31 mouse cellular contexts compared by ENCODE assay signal in the genomic region with DNA sequence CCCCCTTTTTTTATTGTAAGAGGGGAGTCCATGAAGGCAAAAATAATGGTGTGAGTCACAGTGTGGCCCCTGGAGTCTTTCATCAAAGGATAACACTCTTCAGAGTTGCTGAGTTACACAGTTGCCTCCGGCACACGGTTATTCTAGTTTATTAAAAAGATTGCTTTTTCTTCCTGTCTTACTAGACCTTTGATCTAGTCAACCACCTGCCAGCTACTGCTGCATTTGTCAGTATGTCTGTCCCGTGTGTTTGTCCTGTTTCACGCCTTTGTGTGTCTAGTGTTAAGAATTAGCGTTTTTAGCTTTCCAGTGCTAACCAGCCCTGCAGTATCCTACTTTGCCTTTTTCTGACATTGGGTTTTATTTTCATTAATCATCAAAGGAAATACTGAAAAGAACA. TPM values are rescaled to one million over a fixed set of nuclear protein-coding genes. Genes with fewer than 3 reads are reported as not detected.
"Had no signal": no experiment of that assay in that cellular context is flagged by ENCODE, and none has a peak within 500 bp of the region (broad histone marks: within the 10 kb centered on the region; RNA-seq: fewer than 3 reads in every experiment).

No protein-coding gene starts in this region.

- DNase-seq: cerebellum, adult 2 months; cerebellum, adult 8-10 months; cerebellum, adult 9-10 months; cerebellum, adult 9-11 months; cerebellum, postnatal 36 days; forebrain, postnatal 0 days; gastrocnemius, postnatal 10 days; gastrocnemius, postnatal 14 days; gastrocnemius, postnatal 36 days; heart, adult 18-20 months had no signal

- H3K27ac ChIP-seq: embryonic facial prominence, embryonic 10.5 days; embryonic facial prominence, embryonic 12.5 days; embryonic facial prominence, embryonic 13.5 days; embryonic facial prominence, embryonic 15.5 days; forebrain, embryonic 10.5 days; forebrain, embryonic 12.5 days; forebrain, embryonic 13.5 days; forebrain, embryonic 15.5 days; gastrocnemius, adult 2 months; heart, adult 2 months had no signal

- H3K4me1 ChIP-seq: embryonic facial prominence, embryonic 10.5 days; embryonic facial prominence, embryonic 12.5 days; embryonic facial prominence, embryonic 13.5 days; embryonic facial prominence, embryonic 15.5 days; forebrain, embryonic 10.5 days; forebrain, embryonic 12.5 days; forebrain, embryonic 13.5 days; forebrain, embryonic 15.5 days had no signal

- H3K27me3 ChIP-seq: embryonic facial prominence, embryonic 12.5 days; embryonic facial prominence, embryonic 13.5 days; embryonic facial prominence, embryonic 15.5 days; forebrain, embryonic 12.5 days; forebrain, embryonic 13.5 days; forebrain, embryonic 15.5 days had no signal

- H3K4me3 ChIP-seq: embryonic facial prominence, embryonic 10.5 days; embryonic facial prominence, embryonic 12.5 days; embryonic facial prominence, embryonic 13.5 days; embryonic facial prominence, embryonic 15.5 days; erythroblast, embryonic 14.5 days; forebrain, embryonic 10.5 days; forebrain, embryonic 12.5 days; forebrain, embryonic 13.5 days; forebrain, embryonic 15.5 days; gastrocnemius, adult 2 months; heart, adult 2 months had no signal

- H3K36me3 ChIP-seq: embryonic facial prominence, embryonic 10.5 days; embryonic facial prominence, embryonic 12.5 days; embryonic facial prominence, embryonic 13.5 days; embryonic facial prominence, embryonic 15.5 days; forebrain, embryonic 10.5 days; forebrain, embryonic 12.5 days; forebrain, embryonic 15.5 days had no signal

- H3K9ac ChIP-seq: embryonic facial prominence, embryonic 12.5 days; embryonic facial prominence, embryonic 13.5 days; embryonic facial prominence, embryonic 15.5 days; forebrain, embryonic 12.5 days; forebrain, embryonic 13.5 days; forebrain, embryonic 15.5 days; forebrain, postnatal 0 days had no signal

RNA-seq across cellular contexts. Expression of a gene that starts 8.2 kb away (rescaled TPM):
- total RNA-seq: common myeloid progenitor, adult 5-6 weeks; gastrocnemius, adult 18-20 months; gastrocnemius, adult 2 months; gastrocnemius, adult 8-10 months; gastrocnemius, postnatal 10 days; gastrocnemius, postnatal 14 days; gastrocnemius, postnatal 36 days; gastrocnemius, postnatal 4 days; granulocyte monocyte progenitor cell, adult 5-6 weeks; heart, adult 18-20 months; heart, adult 2 months had no signal
- polyA plus RNA-seq: embryonic facial prominence, embryonic 10.5 days; embryonic facial prominence, embryonic 11.5 days; embryonic facial prominence, embryonic 12.5 days; embryonic facial prominence, embryonic 13.5 days; erythroblast, embryonic 14.5 days; forebrain, embryonic 10.5 days; forebrain, embryonic 11.5 days; forebrain, embryonic 12.5 days; forebrain, embryonic 14.5 days; gonadal fat pad, adult 2 months; heart, adult 2 months had no signal

RNA-seq across cellular contexts. Expression of a gene that starts 58.9 kb away (rescaled TPM):
- total RNA-seq: forebrain, postnatal 0 days; gastrocnemius, adult 18-20 months; gastrocnemius, adult 2 months; gastrocnemius, adult 8-10 months; gastrocnemius, postnatal 14 days; gastrocnemius, postnatal 36 days; heart, adult 18-20 months had no signal
- polyA plus RNA-seq: cortical plate, adult 2 months; erythroblast, embryonic 14.5 days had no signal
